Mouse (Mus musculus) B cell, adult 2 months (primary cell): ENCODE measurements around the gene Spata13.

Experiments used
- DNase-seq, 2 experiments: peaks; one replicate each; pipeline ENCODE4 v3.0.0; 2022

The Spata13 gene

DNA sequence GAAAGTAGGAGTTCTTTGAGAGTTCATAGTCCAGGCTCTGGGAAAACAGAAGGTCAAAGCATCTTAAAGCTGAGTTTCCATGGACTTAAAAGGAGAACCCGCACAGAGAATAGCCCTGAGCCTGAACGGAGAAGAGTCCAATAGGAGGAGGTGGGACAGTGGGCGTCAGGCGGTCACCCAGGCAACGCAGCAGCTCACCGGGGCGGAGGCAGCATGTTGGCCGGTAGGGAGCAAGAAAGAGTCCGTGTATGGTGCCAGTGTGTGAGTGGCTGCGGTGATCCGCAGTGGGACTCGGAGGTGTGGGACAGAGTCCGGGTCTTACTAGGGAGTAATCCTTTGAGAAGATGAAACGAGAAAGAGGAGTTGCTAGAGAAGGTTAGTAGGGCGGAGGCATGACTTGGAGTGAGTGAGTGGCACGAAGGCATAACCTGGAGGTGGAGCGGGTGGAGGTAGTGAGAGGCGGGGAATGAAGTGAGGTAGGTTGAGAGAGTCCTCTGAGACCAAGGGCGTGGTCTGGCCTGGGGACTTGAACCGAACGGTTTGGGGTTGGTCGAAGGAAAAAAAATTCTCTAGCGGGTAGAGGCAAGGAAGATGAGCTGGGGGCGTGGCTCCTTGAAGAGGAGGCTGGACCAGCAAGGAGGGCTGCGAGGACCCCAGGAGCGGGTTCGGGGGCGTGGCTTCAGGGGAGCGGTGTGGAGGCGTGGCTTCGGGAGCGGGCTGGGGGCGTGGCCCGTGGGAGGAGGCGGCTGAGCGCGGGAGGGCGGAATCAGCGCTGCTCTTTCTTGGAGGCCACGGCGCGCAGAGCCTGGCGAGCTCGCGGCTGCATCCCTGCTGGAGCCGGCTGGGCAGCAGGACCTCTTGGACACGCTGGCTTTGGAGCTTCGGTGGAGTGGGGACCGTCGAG lies at the start of gene Spata13:
TSS of gene Spata13 (plus strand) at position 41 of the 904 bp plus-strand sequence.
- DNase-seq, result peak; percentile 91

DNA sequence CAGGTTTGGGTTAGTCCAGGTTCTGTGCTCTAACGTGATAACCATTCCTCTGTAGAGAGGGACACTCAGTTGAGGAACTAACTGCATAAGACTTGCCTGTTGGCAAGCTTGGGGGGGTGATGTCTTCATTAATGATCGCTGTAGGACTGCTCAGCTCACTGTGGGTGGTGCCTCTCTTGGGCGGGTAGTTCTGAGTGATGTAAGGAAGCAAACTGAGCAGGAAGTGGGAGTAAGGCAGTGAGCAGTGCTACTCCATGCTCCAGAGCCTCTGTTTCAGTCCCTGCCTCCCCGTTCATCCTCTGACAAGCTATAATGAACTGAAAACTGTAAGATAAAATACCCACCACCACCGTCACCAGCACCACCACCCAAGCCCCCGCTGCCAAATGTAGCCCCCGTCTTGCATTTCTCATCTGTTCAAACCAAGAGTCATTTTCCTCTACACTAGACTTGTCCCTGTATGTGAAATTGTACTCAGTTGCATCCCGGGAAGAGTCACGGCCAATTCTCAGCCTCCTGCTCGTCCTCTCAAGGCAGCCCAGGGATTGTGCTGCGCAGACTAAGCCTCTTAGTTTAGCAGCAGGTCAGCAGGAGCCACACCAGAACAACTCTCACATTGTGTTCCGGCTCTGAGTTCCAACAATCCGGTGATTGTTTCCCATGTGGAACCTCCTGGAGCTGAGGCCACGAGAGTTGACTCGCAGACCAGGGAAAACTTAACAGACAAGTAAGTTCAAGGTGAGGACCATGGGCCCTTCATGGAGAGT lies 46.9 kb upstream of the Spata13 start:
- no peak for DNase-seq

DNA sequence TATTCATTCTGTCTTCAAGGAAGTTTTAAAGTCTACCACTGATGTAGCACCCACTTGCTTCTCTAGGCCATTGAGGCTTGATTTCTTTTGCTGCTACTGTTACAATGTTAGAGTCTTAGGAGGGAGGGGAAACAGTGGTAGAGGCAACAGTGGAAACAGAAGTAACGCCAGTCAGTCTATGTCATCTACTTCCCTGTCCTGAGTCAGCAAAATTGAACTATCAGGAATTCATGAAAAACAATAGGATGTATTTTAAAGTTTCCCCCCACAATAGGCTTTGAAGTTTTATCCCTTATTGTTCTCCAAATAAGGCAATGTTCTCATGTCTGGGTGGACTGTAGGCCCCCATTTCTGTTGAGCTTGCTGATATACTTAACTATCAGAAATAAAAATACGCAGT lies 44.8 kb upstream of the Spata13 start:
- DNase-seq, result no peak

DNA sequence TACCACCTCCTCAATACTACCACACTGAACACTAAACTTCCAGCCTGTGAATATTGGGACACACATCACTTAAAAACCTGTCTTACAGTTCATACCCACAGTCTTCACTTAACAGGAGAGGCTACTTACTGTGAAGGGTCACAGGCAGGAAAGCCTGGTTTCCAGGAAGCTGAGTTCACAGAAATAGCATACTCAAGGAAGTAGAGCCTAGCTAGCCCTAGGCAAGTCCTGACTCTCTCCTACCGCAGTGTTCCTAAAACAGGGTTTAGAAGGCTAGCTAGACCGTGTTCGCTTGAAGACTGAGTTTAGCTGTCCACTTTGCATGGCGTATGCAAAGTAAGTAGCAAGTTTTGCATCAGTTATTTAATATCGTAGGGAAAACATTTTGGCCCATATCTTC lies 41.5 kb upstream of the Spata13 start:
- DNase-seq, result no peak

DNA sequence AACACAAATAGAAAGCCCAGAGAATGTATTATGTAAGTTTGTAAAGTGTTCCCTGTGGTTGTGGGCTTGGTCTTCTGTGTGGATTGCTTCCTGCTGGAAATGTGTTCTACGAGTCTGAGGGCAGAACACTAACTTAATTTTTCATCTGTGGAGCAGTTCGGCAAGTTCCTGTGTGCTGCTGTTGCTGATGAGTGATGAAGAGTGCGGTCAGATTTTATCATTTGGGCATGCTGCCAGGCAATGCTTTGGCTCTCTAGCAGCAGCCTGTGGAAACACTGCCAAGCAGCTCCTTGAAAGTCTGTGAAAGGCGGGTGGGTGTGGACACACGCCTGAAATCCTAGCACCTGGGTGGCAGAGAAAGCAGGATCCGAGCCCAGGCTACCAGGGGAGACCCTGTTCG lies 41.0 kb upstream of the Spata13 start:
- DNase-seq, result no peak

DNA sequence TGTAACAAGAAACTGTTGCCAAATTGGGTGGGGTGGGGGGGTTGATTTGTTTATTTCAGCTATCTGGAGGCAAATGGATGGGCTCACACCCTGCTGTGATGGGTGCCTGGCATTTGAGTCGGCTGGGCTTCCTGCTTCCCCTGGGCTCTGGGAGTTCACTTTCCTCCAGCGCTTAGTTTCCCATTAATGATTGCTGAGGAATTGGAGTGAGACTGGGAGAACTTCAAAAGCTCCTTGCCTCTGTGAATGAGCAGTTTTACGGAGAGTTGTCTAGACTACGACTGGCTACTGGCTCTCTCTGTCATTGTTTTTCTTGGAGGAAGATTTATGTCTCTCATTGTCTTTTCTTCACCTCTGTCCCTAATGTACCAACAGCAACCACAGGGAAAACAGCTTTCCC lies 36.2 kb upstream of the Spata13 start:
- no peak for DNase-seq

DNA sequence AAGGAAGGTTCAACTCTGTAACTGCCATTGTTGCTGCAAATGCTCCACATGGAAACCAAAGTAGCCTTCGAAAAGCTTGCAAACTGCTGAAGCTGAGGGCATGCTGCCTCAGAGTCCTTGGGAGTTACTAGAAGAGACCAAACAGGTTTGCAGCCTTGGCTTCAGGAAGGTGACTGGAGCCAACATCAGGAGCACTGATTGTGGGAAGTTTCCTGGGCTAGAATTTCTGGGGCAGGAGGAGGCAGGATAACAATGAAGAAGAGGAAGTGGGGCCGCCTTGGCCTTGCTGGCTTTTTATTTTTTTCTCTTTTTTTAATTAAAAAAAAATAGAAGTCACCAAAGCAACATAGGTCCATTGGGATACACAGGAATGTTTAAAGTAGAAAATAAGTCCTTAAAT lies 34.8 kb upstream of the Spata13 start:
- DNase-seq, result no peak

DNA sequence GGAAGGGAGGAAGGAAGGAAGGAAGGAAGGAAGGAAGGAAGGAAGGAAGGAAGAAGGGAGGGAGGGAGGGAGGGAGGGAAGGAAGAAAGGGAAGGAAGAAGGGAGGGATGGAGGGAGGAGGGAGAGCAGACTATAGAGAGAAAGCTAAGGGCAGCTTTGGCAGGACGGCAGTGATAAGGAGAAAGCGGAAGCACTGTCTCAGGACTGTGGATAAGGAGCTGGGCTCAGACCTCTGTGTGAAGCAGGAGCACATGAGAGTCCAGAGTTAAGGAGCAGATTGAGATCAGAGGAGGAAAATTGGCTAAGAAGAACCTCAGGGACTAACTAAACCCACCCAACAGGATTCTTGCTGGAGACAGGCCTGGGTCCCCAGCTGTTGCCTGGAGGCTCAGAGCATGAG lies 28.2 kb upstream of the Spata13 start:
- DNase-seq, result no peak

DNA sequence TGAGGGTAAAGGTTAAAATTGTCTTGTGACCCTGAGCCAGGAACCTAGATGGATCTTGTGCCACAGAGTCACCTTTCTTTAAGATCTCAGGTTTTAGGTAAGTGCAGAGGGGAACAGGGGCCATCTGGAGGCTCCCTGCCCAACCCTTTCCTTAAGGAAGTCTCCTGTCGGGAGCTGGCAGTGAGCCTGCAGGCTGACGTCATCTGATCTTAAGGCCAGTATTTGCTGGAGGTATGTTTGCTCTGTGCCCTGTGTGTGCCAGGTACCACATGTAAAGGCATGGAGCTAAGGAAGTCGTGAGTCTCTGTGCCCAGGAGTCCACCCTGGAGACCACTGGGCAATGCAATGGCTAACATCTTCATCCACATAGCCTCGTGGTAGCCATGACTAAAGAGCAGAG lies 27.6 kb upstream of the Spata13 start:
- DNase-seq, result no peak

DNA sequence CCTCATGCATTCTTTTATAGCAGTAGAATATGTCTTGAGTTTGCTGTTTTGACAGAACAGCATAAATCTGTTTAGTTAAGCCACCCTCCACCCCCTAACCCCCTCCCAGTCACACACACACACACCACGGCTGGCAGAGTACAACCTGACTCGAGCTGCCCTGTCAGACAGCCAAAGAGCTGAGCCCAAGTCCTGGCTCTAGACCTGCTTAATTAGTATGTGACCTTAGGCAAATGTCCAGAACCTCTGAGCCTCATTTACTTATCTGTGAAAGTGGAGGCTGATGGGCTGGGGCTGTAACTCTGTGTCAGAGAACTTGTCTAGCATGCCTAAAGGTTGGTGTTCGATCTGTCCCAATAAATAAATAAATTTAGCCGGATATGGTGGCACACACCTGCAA lies 26.1 kb upstream of the Spata13 start:
- DNase-seq, result no peak

DNA sequence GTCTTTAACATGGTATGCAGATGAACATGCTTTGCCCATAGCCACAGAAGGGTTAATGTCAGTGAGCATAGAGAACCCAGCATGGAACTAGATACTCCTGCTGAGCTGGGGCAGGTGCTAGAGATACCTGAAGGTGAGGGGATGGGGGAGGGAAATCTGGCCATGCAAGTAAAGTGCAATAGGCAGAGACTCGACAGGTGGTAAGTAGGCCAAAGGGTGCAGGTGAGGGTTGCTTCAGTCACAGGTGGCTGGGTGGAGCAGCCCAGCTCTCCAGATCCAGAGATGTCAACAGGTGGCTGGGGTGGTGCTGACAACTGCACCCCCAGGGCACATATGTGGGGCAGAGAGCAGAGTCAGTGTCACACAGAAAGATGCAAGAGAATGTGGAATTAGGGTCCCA lies 24.6 kb upstream of the Spata13 start:
- no peak for DNase-seq

DNA sequence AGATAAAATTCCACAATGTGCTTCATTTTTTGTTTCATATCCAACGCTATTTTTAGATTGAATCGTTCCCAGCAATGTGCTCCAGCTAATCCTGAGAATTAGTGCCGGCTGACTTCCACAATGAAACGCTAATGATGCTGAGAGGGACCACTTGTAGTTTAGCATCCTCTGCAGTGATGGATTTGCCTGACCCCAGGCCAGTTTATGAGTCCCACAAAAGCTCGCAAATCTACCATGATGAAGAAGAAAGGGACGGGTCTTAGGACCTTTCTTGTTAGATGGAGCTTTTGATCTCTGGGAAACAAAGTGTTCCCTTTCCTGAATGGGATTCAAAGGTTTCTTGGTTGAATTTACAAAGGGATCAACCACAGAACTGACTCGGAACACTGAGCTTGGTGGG lies 21.1 kb upstream of the Spata13 start:
- DNase-seq, result no peak

DNA sequence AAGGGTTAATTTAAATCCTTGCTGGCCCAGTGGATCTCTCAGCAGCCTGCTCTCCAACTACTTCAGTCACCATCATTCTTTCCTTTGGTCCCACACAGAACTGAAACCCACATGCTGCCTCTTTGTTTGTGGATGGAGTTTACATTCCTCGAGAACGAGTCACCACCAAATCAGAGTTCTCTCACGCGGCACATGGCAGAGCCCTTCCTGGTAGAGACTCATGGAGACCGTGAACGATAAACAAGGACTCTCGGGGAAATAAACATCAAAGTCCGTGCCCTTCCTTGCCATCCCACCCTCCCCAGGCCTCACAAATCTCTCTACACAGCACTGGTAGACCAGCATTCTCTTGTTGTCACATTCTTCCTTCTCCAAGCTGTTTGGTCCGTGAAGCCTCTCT lies 12.7 kb upstream of the Spata13 start:
- DNase-seq, result no peak

DNA sequence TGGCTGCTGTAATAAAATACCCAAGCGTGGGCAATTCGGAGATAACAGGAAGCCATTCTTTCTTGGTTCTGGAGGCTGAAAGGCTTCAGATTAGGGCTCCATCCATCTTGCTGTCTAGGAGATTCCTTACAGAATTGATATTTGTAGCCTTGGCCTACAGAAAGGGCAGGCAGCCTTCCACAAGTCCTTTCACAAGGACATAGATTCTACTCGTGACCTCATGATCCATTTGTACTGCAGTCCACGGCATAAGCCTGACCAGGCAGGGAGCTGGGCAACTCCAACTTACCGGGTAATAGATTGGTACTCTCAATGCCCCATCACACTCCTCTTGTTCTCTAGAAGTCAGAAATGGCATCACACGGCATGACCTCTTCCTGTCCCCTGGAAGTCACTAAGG lies 8.3 kb upstream of the Spata13 start:
- DNase-seq, result no peak

DNA sequence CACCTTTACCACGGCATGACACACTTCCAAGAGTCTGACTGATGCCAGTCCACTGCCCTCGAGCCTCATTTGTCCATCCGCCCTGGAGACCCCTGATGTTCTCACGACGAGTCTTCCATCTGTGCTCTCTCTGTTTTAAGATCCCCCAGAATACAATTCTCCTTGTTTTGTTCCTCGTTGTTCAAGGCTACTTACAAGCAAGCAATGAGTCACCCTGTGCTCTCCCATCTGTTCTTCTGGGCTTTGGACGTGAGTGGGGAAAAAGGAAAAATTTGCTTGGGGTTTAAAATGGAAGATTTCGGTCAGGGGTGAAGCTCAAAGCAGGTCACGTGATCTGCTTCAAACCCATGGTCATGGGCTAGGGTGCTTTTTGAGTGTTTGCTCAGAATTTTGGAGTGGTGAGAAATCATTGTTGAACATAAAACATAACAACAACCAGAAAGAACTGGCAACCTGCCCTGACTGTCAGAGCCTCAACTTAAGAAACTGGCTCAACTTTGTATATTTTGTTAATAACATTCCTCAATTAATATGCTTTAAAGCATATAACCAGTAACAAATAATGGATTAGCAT lies 3.8 kb upstream of the Spata13 start:
- DNase-seq, result no peak

DNA sequence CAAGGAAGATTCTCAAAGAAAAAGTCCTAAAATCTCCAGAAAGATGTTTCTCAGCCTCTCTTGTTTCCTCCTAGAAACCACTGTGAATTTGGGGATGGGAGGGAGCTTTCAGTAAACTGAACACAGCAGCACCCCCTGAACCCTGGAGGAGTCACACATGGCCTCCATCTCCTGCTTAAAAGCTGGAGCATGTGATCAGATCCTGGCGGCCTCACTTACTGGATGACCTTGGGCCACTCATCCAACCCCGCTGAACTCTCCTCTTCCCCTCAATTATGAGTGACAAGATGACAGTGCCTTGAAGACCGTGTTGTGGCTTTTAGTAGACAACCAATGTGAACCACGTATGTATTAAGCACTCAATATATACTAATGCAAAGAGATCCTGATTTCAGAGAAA lies 2.8 kb upstream of the Spata13 start:
- no peak for DNase-seq

DNA sequence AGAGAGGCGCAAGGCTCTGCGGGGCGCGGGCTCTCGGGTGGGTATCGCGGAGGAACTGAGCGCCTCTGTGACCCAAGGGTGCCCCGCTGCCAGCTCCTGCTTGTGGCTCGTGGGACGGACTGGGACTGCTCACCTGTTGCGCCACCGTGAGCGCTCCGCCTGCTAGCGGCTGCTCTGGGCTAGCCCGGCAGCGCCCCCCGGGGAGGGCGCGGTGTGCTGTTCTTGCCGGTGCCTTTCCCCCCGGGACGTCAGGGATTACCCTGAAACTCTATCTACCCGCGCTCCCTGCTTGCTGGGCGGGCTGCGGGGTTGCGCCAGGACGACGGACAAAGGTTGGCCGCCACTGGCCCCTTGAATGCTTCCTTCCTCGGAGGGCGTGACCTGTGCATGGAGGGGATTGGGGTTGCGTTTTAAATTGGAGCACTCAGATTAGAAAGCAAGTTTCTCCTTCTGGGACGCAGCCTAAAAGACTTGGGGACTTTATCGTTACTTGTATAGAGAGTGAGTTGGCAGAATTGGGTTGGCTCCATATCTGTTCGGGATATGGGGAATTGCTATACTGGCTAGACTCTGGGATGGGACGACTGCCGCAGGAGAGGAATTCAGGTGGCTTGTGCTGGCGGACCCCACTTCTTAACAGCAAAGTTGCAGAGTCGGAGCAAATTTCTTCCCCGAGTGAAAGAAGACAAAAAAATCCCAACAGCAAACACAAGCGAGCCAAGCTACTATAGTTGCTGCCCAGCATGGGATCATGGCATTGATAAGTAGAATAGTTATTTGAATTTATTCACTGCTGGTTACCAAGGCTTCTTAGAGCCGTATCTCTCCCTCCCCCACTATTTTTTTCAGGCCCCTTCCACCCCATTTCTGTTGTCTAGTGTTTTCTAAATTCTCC lies 1.3 kb downstream of the Spata13 start:
- peak; percentile 65 for DNase-seq

DNA sequence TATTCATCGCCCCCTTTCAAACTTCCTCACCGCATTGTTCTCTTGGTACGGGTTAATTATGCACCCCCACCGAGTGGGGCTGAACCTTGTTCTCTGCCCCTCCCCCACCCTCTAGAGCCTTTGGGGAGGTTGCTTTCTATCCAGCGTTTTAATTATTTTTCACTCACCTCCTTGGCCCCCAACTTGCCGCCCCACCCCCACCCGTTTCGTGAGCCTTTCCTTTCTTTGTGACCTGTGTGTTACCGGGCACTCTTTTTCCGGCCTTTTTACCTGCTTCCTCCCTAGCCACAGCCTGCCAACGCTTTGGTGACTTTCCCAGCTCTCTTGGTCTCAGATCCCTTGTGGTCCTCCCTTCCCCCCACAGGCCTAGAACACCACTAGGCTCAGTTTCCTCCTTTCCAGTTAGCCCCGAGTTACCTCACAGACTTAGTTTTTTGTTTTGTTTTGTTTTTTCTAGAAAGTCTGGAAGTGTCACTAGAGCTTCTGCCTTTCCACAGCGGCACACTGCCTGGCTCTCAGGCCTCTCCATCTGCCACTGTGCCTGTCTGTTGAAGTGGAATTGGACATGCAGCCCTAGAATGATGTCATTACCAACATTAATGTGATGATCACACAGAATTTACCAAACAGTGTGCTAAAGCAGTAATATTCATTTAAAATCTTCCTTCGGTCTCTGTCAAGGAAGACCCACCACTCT lies 2.3 kb downstream of the Spata13 start:
- peak in 1 of 2 experiments; percentile 12 for DNase-seq

DNA sequence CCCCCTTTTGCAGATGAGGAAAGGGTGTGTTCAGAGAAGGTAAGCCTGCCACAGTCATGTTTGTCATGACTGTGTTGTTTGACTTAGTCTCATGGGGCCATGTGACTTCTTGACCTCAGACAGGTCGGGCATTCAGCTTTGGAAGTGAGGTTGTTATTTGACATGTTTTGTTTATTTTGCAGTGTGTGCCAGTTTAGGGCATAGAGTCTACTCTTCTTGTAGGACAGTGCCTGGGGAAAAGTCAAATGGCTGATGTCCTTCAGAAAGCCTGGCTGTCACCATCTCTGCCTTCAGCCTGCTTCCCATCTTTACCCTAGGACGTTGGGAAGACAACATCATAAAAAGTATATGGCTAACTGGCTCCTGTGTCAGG lies 2.8 kb downstream of the Spata13 start:
- DNase-seq, result no peak

DNA sequence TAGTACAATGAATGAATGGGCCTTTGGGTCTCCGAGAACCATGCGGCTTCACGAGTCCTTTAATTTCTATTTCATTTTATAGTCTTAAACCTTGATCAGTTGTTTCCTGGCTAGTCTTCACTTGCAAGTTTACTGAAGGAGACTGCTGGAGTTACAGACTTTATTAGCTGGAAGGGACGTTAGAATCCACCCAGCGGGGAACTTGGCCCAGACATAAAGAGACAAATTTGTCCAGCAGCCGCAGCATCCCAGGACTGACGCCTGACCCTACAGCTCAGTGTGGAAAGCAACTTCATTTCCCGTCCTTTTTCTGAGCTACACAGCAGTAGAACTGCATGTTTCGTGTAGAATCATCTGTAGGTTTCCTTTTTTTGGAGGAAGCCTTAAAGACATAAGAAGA lies 3.2 kb downstream of the Spata13 start:
- no peak for DNase-seq

DNA sequence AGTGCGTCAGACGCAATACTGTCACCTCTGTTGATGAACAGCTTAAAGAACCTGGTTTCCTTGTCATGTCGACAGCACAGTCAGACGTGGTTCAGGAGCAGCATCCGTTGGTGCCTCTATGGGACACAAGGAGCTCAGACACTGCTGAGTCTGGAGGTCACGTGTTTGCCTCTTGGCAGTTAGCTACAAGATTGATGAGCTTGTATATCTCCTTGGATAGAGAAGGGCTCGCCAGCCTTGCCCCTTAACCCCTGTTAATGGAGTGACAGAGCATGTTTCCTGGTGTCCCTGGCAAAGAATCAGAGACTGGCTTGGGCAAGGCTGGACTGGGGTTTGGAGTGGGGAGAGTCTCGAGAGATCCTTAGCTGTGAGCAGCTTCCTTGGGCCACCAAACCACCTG lies 4.4 kb downstream of the Spata13 start:
- no peak for DNase-seq

DNA sequence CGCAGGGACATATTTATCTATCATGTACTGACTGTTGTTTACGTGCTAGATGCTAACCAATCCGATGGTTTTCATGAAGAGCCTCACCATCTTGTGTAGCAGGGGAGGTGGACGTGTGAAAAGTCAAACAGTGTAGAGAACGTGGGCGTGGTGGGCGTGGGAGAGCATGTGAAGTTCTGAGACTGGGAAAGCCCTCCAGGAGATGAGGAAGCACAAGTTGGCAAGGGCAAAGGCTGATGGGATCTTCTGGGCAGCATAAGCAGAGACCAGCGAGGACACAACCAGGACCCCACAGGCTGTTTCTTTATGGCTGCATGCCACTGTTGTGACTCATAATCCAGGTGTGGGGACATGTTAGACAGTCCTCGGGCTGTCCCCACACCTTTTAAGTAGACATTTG lies 5.4 kb downstream of the Spata13 start:
- no peak for DNase-seq
